8 mouse cellular contexts compared by ENCODE assay signal in genomic region chr2:25181891-25182397, GRCm38 (mm10). TPM values are rescaled to one million over a fixed set of nuclear protein-coding genes. Genes with fewer than 3 reads are reported as not detected.
DNase-seq lines count a peak whose midpoint lies in the region; ATAC-seq and TF ChIP-seq lines count a peak whose summit lies in the region.

No protein-coding gene starts in this region.

- no peak for ATAC-seq in intestine, embryonic 14.5 days (replicated peaks; ENCODE audit: low FRiP score, low TSS enrichment, low read depth)
- ATAC-seq in neural tube, embryonic 13.5 days (ENCODE audit: low read depth), result no peak

- no peaks in the 10 kb centered on the region for H3K9me3 ChIP-seq in intestine, embryonic 14.5 days (ENCODE audit: control insufficient read depth, low read length)
- H3K9me3 ChIP-seq in neural tube, embryonic 13.5 days, result no peaks in the 10 kb centered on the region

- no peak for TF ChIP-seq CTCF in liver, adult 2 months (IDR thresholded peaks at IDR 0.05; ENCODE audit: low read depth, low read length)

- H3K9ac ChIP-seq in liver, adult 2 months (ENCODE audit: low read depth, low read length), result peak overlapping the region; percentile 15; the same call in 1 of the 2 replicates
- peak overlapping the region; percentile 25 for H3K9ac ChIP-seq in intestine, embryonic 14.5 days (ENCODE audit: low read length)
- H3K9ac ChIP-seq in neural tube, embryonic 13.5 days, result peak overlapping the region; percentile 78

- whole genome bisulfite sequencing in liver, adult 2 months, result 5% methylated on average over 17 of the region's 17 CpGs
- 2% methylated on average over 17 of the region's 17 CpGs for WGBS in intestine, embryonic 14.5 days
- 0% methylated on average over 17 of the region's 17 CpGs for WGBS in neural tube, embryonic 13.5 days

- intact Hi-C loops in gastrocnemius, postnatal 14 days (cut with DNase I; ENCODE audit: low total_unique reads), result no loop called here

- no peak for TF ChIP-seq POLR2A in liver, adult 2 months (IDR thresholded peaks at IDR 0.05; ENCODE audit: extremely low read depth, insufficient read depth, low read length)

- H3K79me2 ChIP-seq in liver, adult 2 months (ENCODE audit: control insufficient read depth, insufficient read depth, low read length), result no peaks in the 10 kb centered on the region

- no peak for DNase-seq in liver, adult 2 months (ENCODE audit: extremely low read depth, low read depth, low spot score)
- DNase-seq in liver, result no peak
- peak; percentile 63 for DNase-seq in embryo, embryonic 10.5 days (ENCODE audit: low spot score)
- no peak for DNase-seq in intestine, embryonic 14.5 days (ENCODE audit: low spot score)
- no peak for DNase-seq in adrenal gland, postnatal 4 days (ENCODE audit: low spot score in 2 of 2)
- DNase-seq in adrenal gland, postnatal 25 days, result no peak
- no peak for DNase-seq in gastrocnemius, postnatal 14 days

- no peak overlapping the region for H3K27ac ChIP-seq in liver, adult 2 months (replicated peaks; ENCODE audit: insufficient read depth, low read depth, low read length)
- H3K27ac ChIP-seq in intestine, embryonic 14.5 days (ENCODE audit: low read depth), result no peak overlapping the region
- H3K27ac ChIP-seq in neural tube, embryonic 13.5 days (replicated peaks), result peak overlapping the region; percentile 91

- peak overlapping the region; percentile 63; the same call in 1 of the 2 replicates for H3K4me3 ChIP-seq in liver, adult 2 months (ENCODE audit: insufficient read depth, low read depth, low read length)
- peak overlapping the region; percentile 54 for H3K4me3 ChIP-seq in intestine, embryonic 14.5 days (ENCODE audit: low read depth, low read length)
- H3K4me3 ChIP-seq in neural tube, embryonic 13.5 days, result peak overlapping the region; percentile 69

- no peaks in the 10 kb centered on the region for H3K36me3 ChIP-seq in liver, adult 2 months (ENCODE audit: control insufficient read depth, insufficient read depth, low read length)
- no peaks in the 10 kb centered on the region for H3K36me3 ChIP-seq in intestine, embryonic 14.5 days (ENCODE audit: control insufficient read depth, insufficient read depth, low read length)
- no peaks in the 10 kb centered on the region for H3K36me3 ChIP-seq in neural tube, embryonic 13.5 days

- peaks cover 5% of the 10 kb centered on the region for H3K27me3 ChIP-seq in liver, adult 2 months (ENCODE audit: control insufficient read depth, insufficient read depth, low read length)
- H3K27me3 ChIP-seq in intestine, embryonic 14.5 days (replicated peaks; ENCODE audit: control insufficient read depth, insufficient read depth, low read length), result peaks cover 80% of the 10 kb centered on the region
- H3K27me3 ChIP-seq in neural tube, embryonic 13.5 days, result no peaks in the 10 kb centered on the region

- no peaks in the 10 kb centered on the region for H3K4me1 ChIP-seq in liver, adult 2 months (ENCODE audit: control insufficient read depth, insufficient read depth, low read length)
- H3K4me1 ChIP-seq in intestine, embryonic 14.5 days (replicated peaks; ENCODE audit: control insufficient read depth, insufficient read depth, low read length), result peaks cover 29% of the 10 kb centered on the region
- H3K4me1 ChIP-seq in neural tube, embryonic 13.5 days (replicated peaks), result peaks cover 92% of the 10 kb centered on the region

- H3K4me2 ChIP-seq in intestine, embryonic 14.5 days (ENCODE audit: low read length), result peak overlapping the region; percentile 74
- peak overlapping the region; percentile 79 for H3K4me2 ChIP-seq in neural tube, embryonic 13.5 days

RNA-seq across cellular contexts. Expression of gene Nrarp, which starts 1.4 kb away (rescaled TPM):
- total RNA-seq in liver, adult 2 months (2014; rRNA removed), result 0.74 and 2.1 TPM in 2 replicates
- polyA plus RNA-seq in liver, adult 2 months (2012; rRNA removed), result 1.5 and 1.6 TPM in 2 replicates
- polyA plus RNA-seq in intestine, embryonic 14.5 days (2014; fragmentation: Nextera tagmentation; extraction: Ambion mirVana), result 8.2 and 13.2 TPM in 2 replicates
- polyA plus RNA-seq in neural tube, embryonic 13.5 days (2015; fragmentation: Nextera tagmentation; extraction: Ambion mirVana), result 25.5 and 27.9 TPM in 2 replicates
- total RNA-seq in adrenal gland, postnatal 4 days (2021), result 10 to 100 TPM; 10.2 to 18.4 TPM
- total RNA-seq in adrenal gland, postnatal 25 days (2021), result 2.2 and 4.0 TPM in 2 replicates
- 10 to 100 TPM; 11.3 to 13.6 TPM for total RNA-seq in gastrocnemius, postnatal 14 days (2021)

RNA-seq across cellular contexts. Expression of gene Tor4a, which starts 14.7 kb away (rescaled TPM):
- total RNA-seq in liver, adult 2 months (2014; rRNA removed), result 4.6 TPM in 2 replicates
- polyA plus RNA-seq in liver, adult 2 months (2012; rRNA removed), result 4.3 and 7.0 TPM in 2 replicates
- 14.4 and 18.1 TPM in 2 replicates for polyA plus RNA-seq in intestine, embryonic 14.5 days (2014; fragmentation: Nextera tagmentation; extraction: Ambion mirVana)
- polyA plus RNA-seq in neural tube, embryonic 13.5 days (2015; fragmentation: Nextera tagmentation; extraction: Ambion mirVana), result 1.2 and 1.4 TPM in 2 replicates
- total RNA-seq in adrenal gland, postnatal 4 days (2021), result 10 to 100 TPM; 23.1 to 24.3 TPM
- 28.1 and 33.9 TPM in 2 replicates for total RNA-seq in adrenal gland, postnatal 25 days (2021)
- 1 to 10 TPM; 1.9 TPM for total RNA-seq in gastrocnemius, postnatal 14 days (2021)

RNA-seq across cellular contexts. Expression of gene Nelfb, which starts 29.3 kb away (rescaled TPM):
- 18.4 and 19.1 TPM in 2 replicates for total RNA-seq in liver, adult 2 months (2014; rRNA removed)
- polyA plus RNA-seq in liver, adult 2 months (2012; rRNA removed), result 22.4 and 27.5 TPM in 2 replicates
- 99.1 and 107 TPM in 2 replicates for polyA plus RNA-seq in intestine, embryonic 14.5 days (2014; fragmentation: Nextera tagmentation; extraction: Ambion mirVana)
- 95.1 and 99.9 TPM in 2 replicates for polyA plus RNA-seq in neural tube, embryonic 13.5 days (2015; fragmentation: Nextera tagmentation; extraction: Ambion mirVana)
- total RNA-seq in adrenal gland, postnatal 4 days (2021), result 10 to 100 TPM; 64.8 to 65.8 TPM
- total RNA-seq in adrenal gland, postnatal 25 days (2021), result 61.8 and 66.9 TPM in 2 replicates
- total RNA-seq in gastrocnemius, postnatal 14 days (2021), result 10 to 100 TPM; 24.1 to 26.1 TPM

RNA-seq across cellular contexts. Expression of gene Stpg3, which starts 32.5 kb away (rescaled TPM):
- not detected in 2 replicates for total RNA-seq in liver, adult 2 months (2014; rRNA removed)
- not detected in 2 replicates for polyA plus RNA-seq in liver, adult 2 months (2012; rRNA removed)
- polyA plus RNA-seq in intestine, embryonic 14.5 days (2014; fragmentation: Nextera tagmentation; extraction: Ambion mirVana), result 0.18 TPM in 1 of 2 replicates, not detected in the other
- polyA plus RNA-seq in neural tube, embryonic 13.5 days (2015; fragmentation: Nextera tagmentation; extraction: Ambion mirVana), result 0.15 TPM in 1 of 2 replicates, not detected in the other
- total RNA-seq in adrenal gland, postnatal 4 days (2021), result not detected
- not detected in 2 replicates for total RNA-seq in adrenal gland, postnatal 25 days (2021)
- total RNA-seq in gastrocnemius, postnatal 14 days (2021), result not detected

RNA-seq across cellular contexts. Expression of gene Fam166a, which starts 36.6 kb away (rescaled TPM):
- not detected in 2 replicates for total RNA-seq in liver, adult 2 months (2014; rRNA removed)
- polyA plus RNA-seq in liver, adult 2 months (2012; rRNA removed), result 0.07 TPM in 1 of 2 replicates, not detected in the other
- polyA plus RNA-seq in intestine, embryonic 14.5 days (2014; fragmentation: Nextera tagmentation; extraction: Ambion mirVana), result 0.51 TPM in 1 of 2 replicates, not detected in the other
- 0.89 TPM in 1 of 2 replicates, not detected in the other for polyA plus RNA-seq in neural tube, embryonic 13.5 days (2015; fragmentation: Nextera tagmentation; extraction: Ambion mirVana)
- under 1 TPM; 0.45 to 0.68 TPM for total RNA-seq in adrenal gland, postnatal 4 days (2021)
- 0.46 TPM in 1 of 2 replicates, not detected in the other for total RNA-seq in adrenal gland, postnatal 25 days (2021)
- total RNA-seq in gastrocnemius, postnatal 14 days (2021), result not detected

Comparison
In these comparisons a context has a peak if more than half of its experiments do, and no peak if none do; other contexts are left out.
1. H3K9ac ChIP-seq: peak in every context shown above with its lines; median percentile 78 in neural tube, embryonic 13.5 days; 25 in intestine, embryonic 14.5 days; 15 in liver, adult 2 months.